Mouse (Mus musculus) kidney, embryonic 14.5 days (tissue): Measurements from ENCODE around the gene Ak6. TPM values are rescaled to one million over a fixed set of nuclear protein-coding genes. Genes with fewer than 3 reads are reported as not detected.

Source experiments
- ATAC-seq: fragments of 200-750 bp; cut with Nextera tagmentation; 2 replicates; pipeline ENCODE4 v1.8.0; 2017; ENCODE audit warnings: moderate number of reproducible peaks, mild to moderate bottlenecking, moderate TSS enrichment, moderate library complexity; ENCODE audit not compliant: low FRiP score, low TSS enrichment
- H3K27ac ChIP-seq: fragments of 300-500 bp; sonication (generic); 2 replicates; pipeline ENCODE4 v1.5.1; 2014; ENCODE audit warnings: low read depth, mild to moderate bottlenecking, low read length, moderate library complexity, mixed read lengths
- H3K27me3 ChIP-seq: fragments of 300-500 bp; sonication (generic); 2 replicates; pipeline ENCODE4 v1.6.1; 2014; ENCODE audit warnings: mild to moderate bottlenecking, low read length; ENCODE audit not compliant: control insufficient read depth, insufficient read depth
- H3K36me3 ChIP-seq: fragments of 300-500 bp; sonication (generic); 2 replicates; pipeline ENCODE4 v1.6.1; 2014; ENCODE audit warnings: low read length, mixed read lengths; ENCODE audit not compliant: control insufficient read depth, insufficient read depth
- H3K4me1 ChIP-seq: fragments of 300-500 bp; sonication (generic); 2 replicates; pipeline ENCODE4 v1.6.1; 2014; ENCODE audit warnings: low read length, mixed read lengths; ENCODE audit not compliant: control insufficient read depth, insufficient read depth
- H3K4me2 ChIP-seq: fragments of 300-500 bp; sonication (generic); replicated peaks from 2 replicates; pipeline ENCODE4 v1.6.1; 2014; ENCODE audit warnings: low read depth, mild to moderate bottlenecking, low read length
- H3K4me3 ChIP-seq: fragments of 300-500 bp; sonication (generic); 2 replicates; pipeline ENCODE4 v1.5.1; 2014; ENCODE audit warnings: mild to moderate bottlenecking, low read length
- H3K9ac ChIP-seq: fragments of 300-500 bp; sonication (generic); 2 replicates; pipeline ENCODE4 v1.6.1; 2014; ENCODE audit warnings: low read depth, mild to moderate bottlenecking, low read length, moderate library complexity
- H3K9me3 ChIP-seq: fragments of 300-500 bp; sonication (generic); 2 replicates; pipeline ENCODE4 v1.6.1; 2016; ENCODE audit warnings: low read length; ENCODE audit not compliant: control insufficient read depth
- WGBS: fragments of 180-500 bp; shearing (Covaris S2); extraction: QIAGEN DNeasy Blood & Tissue Kit; methylation state at CpG from one replicate; pipeline ENCODE4 v1.1.7; 2014; 5-methylcytosine and 5-hydroxymethylcytosine counted together
- polyA plus RNA-seq: library from polyadenylated mRNA; unstranded; fragments of >200 nt; fragmentation: Nextera tagmentation; extraction: Ambion mirVana; gene quantifications from 2 replicates; pipeline ENCODE4 v1.2.1, GENCODE M21; 2014

The Ak6 gene
- polyA plus RNA-seq, result 316 and 390 TPM in 2 replicates

- peak within 1 kb of the TSS; percentile 61 for H3K4me3 ChIP-seq
- under 1% methylated on average over 65 of the region's 73 CpGs for WGBS
- H3K4me1 ChIP-seq, result peaks cover 7% of the 10 kb centered on the region; the same call in 1 of the 2 replicates
- peak within 1 kb of the TSS; percentile 77 for H3K27ac ChIP-seq
- H3K9me3 ChIP-seq, result no peaks in the 10 kb centered on the region
- peak within 1 kb of the TSS; percentile 82 for H3K9ac ChIP-seq
- peak; percentile 98 for ATAC-seq
- H3K27me3 ChIP-seq, result no peaks in the 10 kb centered on the region
- H3K4me2 ChIP-seq, result peak within 1 kb of the TSS; percentile 64
- H3K36me3 ChIP-seq, result peaks cover 17% of the 10 kb centered on the region
Observed at GRCm38 (mm10) chr13:100650550-100651438, at the start of gene Ak6, which contains the start of gene Rad17. Gene Ak6, plus strand, starts transcription at chr13:100650979. Gene Rad17, minus strand, starts transcription at chr13:100651051.

- no peak overlapping the region for H3K4me2 ChIP-seq
Observed at GRCm38 (mm10) chr13:100601034-100601433, 49.7 kb upstream of the Ak6 start.

GRCm38 (mm10) chr13:100602239-100602902 lies 48.4 kb upstream of the Ak6 start:
- no peak overlapping the region for H3K4me2 ChIP-seq
- 68% methylated on average over 5 of the region's 5 CpGs for WGBS
- no peaks in the 10 kb centered on the region; the same call in 1 of the 2 replicates for H3K36me3 ChIP-seq
- no peak overlapping the region for H3K27ac ChIP-seq
- H3K27me3 ChIP-seq, result no peaks in the 10 kb centered on the region
- no peaks in the 10 kb centered on the region for H3K4me1 ChIP-seq
- peak; percentile 71 for ATAC-seq
- no peak overlapping the region for H3K4me3 ChIP-seq
- H3K9me3 ChIP-seq, result no peaks in the 10 kb centered on the region
- no peak overlapping the region for H3K9ac ChIP-seq

More at GRCm38 (mm10) chr13:100601034-100601433, 49.7 kb upstream of the Ak6 start:
- 61% methylated on average over 8 of the region's 8 CpGs for WGBS
- H3K9ac ChIP-seq, result no peak overlapping the region
- ATAC-seq, result no peak
- no peak overlapping the region for H3K27ac ChIP-seq
- H3K9me3 ChIP-seq, result no peaks in the 10 kb centered on the region
- no peak overlapping the region for H3K4me3 ChIP-seq
- no peaks in the 10 kb centered on the region for H3K27me3 ChIP-seq
- no peaks in the 10 kb centered on the region for H3K4me1 ChIP-seq
- H3K36me3 ChIP-seq, result no peaks in the 10 kb centered on the region; the same call in 1 of the 2 replicates

GRCm38 (mm10) chr13:100603031-100603737 lies 47.6 kb upstream of the Ak6 start:
- Histone ChIP-seq H3K27ac (no peak overlapping the region), H3K27me3 (no peaks in the 10 kb centered on the region), H3K9me3 (peaks cover 4% of the 10 kb centered on the region; the same call in 1 of the 2 replicates), H3K4me2 (no peak overlapping the region), H3K9ac (no peak overlapping the region), H3K4me1 (no peaks in the 10 kb centered on the region), H3K4me3 (no peak overlapping the region), H3K36me3 (no peaks in the 10 kb centered on the region; the same call in 1 of the 2 replicates)
- WGBS, result 94% methylated on average over 10 of the region's 10 CpGs
- ATAC-seq, result no peak

GRCm38 (mm10) chr13:100603738-100604095 lies 47.1 kb upstream of the Ak6 start:
- Histone ChIP-seq H3K27ac (no peak overlapping the region), H3K36me3 (no peaks in the 10 kb centered on the region; the same call in 1 of the 2 replicates), H3K9ac (no peak overlapping the region), H3K4me3 (no peak overlapping the region), H3K9me3 (peaks cover 4% of the 10 kb centered on the region; the same call in 1 of the 2 replicates), H3K27me3 (no peaks in the 10 kb centered on the region), H3K4me2 (no peak overlapping the region), H3K4me1 (no peaks in the 10 kb centered on the region)
- 92% methylated on average over 11 of the region's 11 CpGs for WGBS
- no peak for ATAC-seq

GRCm38 (mm10) chr13:100605845-100606244 lies 44.9 kb upstream of the Ak6 start:
- no peak for ATAC-seq
- Histone ChIP-seq H3K9me3 (peaks cover 4% of the 10 kb centered on the region; the same call in 1 of the 2 replicates), H3K9ac (no peak overlapping the region), H3K27ac (no peak overlapping the region), H3K36me3 (no peaks in the 10 kb centered on the region), H3K4me2 (no peak overlapping the region), H3K4me3 (no peak overlapping the region), H3K4me1 (no peaks in the 10 kb centered on the region), H3K27me3 (no peaks in the 10 kb centered on the region)
- WGBS, result 67% methylated on average over 1 of the region's 1 CpGs

GRCm38 (mm10) chr13:100607756-100608155 lies 43.0 kb upstream of the Ak6 start:
- Histone ChIP-seq H3K9me3 (peaks cover 4% of the 10 kb centered on the region; the same call in 1 of the 2 replicates), H3K4me2 (no peak overlapping the region), H3K4me1 (no peaks in the 10 kb centered on the region), H3K27me3 (no peaks in the 10 kb centered on the region), H3K9ac (no peak overlapping the region), H3K27ac (no peak overlapping the region), H3K36me3 (no peaks in the 10 kb centered on the region; the same call in 1 of the 2 replicates), H3K4me3 (no peak overlapping the region)
- no peak for ATAC-seq
- 90% methylated on average over 8 of the region's 8 CpGs for whole genome bisulfite sequencing

GRCm38 (mm10) chr13:100611266-100611665 lies 39.5 kb upstream of the Ak6 start:
- ATAC-seq, result no peak
- Histone ChIP-seq H3K4me1 (no peaks in the 10 kb centered on the region), H3K27ac (no peak overlapping the region), H3K9ac (no peak overlapping the region), H3K36me3 (no peaks in the 10 kb centered on the region; the same call in 1 of the 2 replicates), H3K9me3 (peaks cover 4% of the 10 kb centered on the region; the same call in 1 of the 2 replicates), H3K4me3 (no peak overlapping the region), H3K27me3 (no peaks in the 10 kb centered on the region), H3K4me2 (no peak overlapping the region)
- WGBS, result 92% methylated on average over 13 of the region's 13 CpGs
